Mouse (Mus musculus) lung, postnatal 10 days (tissue): ENCODE measurements around the gene Ran.

Source experiments
- DNase-seq: peaks from one replicate; pipeline ENCODE4 v3.0.0; 2021

Gene Ran

DNA sequence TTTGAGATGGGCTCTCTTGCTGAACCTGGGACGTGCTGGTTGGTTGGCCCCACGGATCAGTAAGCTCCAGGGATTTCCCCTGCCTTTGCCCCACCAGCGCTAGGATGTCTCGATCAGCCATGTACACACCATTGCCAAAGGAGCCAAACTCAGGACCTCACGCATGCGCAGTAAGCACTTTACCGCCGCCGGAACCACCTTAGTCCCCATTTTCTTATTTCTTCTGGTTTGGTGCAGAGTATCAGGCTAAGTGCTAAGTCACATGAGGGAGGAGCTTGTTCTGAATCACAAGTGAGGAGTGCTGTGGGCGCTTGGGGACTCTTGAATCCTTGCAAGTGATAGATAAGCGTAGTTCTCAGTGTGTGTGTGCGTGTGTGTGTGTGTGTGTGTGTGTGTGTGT is 45.4 kb downstream of the Ran start:
- DNase-seq, result no peak

DNA sequence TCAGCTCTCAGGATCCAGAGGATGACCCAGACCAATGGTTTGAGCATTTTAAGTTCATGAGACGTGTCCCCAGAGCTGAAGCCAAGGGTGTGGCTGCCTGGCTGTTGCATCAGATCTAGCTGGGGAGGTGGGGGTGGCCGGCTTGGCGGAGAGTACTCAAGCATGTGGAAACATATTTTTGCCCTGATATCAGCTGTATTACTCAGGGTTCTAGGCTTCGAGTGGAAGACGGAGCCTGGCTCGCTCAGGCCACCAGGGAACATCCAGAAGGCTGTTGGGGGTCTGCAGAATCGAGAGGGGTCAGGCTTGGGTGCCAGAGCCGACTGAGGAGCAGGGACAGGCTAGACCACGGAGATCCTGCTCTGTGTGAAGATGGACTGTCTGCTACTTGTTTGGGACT is 46.1 kb downstream of the Ran start:
- DNase-seq, result peak; percentile 68

DNA sequence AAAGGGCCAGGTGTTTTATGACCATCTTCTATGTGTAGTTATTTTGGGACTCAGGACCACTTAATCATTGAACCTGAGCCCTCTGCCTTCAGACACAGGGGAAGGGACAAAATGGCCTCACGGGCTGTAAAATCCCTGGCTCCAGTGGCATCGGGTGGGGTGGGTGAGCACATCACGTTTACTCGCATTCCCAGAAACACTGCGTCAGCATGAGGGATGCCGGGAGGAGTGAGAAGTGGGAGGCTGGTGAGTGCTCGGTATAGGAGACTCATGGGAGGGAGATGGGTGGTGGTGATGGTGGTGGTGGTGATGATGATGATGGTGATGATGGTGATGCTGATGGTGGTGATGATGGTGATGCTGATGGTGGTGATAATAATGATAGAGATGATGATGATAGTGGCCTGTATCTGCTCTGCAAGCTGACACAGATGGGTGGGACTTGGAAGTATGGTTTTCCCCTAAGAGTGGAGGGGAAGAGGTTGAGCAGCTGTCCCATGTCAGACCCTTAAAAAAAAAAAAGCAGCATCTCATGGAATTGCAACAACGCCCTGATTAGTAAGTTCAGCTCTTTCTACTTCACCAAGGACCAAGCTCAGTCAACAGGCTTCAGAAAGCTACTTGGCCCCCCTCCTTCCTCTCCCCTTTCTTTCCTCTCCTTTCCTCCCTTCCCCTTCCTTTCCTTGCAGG is 46.8 kb downstream of the Ran start:
- peak; percentile 31 for DNase-seq

DNA sequence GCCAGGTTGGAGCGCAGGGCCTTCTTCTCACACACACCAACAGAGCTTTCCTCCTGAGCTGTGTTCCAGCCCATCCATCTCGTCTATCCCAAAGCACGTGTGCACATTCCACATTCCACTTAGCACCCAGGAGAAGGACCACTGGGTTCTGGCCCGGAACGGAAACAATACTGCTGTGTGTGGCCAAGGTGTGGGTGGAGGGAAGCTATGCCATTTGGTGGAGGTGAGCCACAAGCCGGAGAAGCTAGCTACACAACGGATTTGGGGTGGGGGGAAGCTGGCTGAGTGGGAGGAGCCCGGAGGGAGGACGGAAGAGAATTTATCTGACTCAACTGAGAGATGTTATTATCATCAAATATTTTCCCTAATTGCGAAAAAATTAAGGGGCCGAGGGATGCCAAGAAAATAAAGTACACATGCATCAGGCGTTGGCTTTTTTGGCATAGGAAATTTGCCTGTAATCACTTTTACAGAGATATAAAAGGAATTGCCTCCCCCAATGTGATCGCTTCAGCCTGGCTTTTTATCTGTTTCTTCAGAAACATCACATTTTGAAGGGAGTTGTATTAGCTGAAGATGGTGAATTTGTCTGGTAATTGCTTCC is 47.5 kb downstream of the Ran start:
- peak; percentile 19 for DNase-seq

DNA sequence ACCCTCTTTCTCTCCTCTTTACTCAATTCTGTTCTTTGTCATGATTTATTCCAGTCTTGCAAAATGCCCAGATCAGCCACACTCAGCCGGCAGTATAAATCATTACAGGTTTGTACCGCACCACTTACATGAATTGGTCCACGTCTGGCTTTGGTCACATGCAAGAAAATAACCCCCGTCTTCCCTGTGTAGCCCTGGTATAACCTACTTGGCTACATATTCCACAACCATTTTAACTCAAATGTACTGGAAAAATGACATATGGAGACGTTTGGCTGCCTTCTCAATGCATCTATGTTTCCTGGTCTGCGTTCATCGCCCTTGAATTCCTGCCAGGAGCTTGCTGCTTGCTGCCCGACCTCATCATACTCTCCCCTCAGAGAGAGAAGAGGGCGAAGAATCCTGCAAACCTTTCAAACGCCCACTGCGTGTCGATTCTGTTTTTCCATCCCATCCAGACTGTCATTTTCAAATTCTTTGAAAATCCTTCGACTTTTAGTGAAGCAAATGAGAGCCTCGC is 52.0 kb downstream of the Ran start:
- DNase-seq, result no peak

DNA sequence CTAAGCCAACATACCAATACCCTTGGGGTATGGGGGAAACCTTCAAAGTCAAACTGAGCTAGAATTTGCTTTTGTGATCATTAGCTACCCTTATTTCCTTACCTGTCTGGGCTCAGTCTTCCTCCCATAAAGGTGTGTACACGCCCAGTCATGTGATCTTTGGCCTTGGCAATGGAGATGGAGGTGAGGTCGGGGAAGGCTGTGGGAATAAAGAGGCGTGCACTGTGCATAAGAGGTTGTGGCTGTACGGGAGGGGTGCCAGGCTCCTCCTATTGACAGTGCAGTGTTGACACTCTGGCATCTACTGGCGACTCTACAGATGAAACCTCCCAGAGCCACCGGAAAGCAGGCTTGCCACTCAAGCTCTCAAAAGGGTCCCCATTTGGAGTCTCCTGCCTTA is 53.5 kb downstream of the Ran start:
- DNase-seq, result no peak
